Mouse (Mus musculus) spleen, postnatal 14 days (tissue): ENCODE results near the gene Sh3pxd2a.

Experiments used
- DNase-seq, 2 experiments: peaks; one replicate each; pipeline ENCODE4 v3.0.0; 2021 to 2022; ENCODE audit warnings: low spot score in 2 of 2

The Sh3pxd2a gene

DNA sequence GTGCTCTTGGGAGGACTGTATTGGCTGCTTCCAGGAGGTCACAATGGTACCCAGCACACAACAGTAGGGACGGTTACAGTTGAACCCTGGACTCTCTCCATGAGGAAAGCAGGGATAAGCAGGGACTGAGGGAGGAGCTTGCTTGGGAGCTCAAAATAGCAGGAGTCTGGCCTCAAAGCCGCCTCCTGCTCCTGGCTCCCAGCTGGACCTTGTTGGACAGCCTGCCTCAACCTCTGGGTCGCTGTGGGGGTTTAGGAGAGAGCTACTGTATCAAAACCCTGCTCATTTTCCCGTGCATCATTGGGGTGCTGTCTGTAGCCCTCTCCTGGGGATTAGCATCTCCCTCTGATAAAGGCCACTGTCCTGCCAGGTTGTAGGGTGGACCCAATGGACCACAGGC is 184.8 kb downstream of the Sh3pxd2a start:
- DNase-seq = no peak

DNA sequence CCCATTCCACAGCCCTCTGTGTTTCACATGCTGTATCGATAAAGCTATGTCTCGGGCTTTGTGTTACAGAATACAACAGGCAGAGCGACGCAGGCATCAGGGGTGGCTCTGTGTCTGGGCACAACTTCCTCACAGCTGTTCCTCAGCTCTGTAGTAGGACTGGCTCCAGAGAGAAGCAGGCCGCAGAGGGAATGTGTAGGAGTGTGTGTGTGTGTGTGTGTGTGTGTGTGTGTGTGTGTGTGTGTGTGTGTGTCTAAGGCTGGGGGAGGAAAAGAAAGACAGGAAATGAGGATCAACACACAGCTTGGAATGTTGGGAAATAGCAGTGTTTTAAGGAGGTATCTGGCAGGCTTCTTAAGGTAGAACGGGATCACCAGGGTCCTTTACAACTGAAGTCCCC is 187.5 kb downstream of the Sh3pxd2a start:
- no peak for DNase-seq

DNA sequence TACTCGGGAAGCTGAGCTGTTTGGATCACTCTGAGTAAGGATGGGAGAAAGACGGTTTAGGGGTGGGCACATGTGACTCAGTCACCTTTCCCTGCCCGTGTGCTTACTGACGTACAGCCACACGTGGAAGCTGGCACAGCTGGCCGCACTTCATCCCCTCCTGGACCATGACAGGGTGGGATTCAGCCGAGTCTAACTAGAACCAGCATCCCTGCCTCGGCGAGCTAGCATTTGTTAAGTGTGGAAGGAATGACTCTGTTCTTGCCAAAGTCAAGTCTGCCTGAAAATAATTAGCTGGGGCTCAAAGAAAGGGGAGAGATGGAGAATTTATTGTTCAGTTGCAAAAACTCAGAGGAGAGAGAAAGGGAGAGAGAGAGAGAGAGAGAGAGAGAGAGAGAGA is 193.7 kb downstream of the Sh3pxd2a start:
- DNase-seq = no peak

DNA sequence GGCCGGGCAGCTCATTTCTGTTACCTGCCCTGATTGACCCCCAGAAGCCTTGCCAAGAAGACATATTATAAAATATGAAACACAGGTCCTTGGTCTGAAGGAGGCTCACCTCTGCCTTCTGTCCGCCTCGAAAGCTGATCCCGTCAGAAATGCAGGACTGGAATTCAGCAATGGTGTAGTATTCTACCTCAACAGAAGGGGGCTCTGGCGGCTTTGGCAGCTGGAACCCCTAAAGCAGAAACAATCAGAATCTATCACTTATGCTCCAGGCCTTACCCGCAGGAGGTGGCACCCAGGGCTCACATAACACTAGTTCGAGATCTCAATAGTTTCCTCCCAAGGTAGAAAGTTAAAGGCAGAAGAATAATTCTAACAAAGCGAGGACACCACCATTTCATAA is 194.5 kb downstream of the Sh3pxd2a start:
- no peak for DNase-seq

DNA sequence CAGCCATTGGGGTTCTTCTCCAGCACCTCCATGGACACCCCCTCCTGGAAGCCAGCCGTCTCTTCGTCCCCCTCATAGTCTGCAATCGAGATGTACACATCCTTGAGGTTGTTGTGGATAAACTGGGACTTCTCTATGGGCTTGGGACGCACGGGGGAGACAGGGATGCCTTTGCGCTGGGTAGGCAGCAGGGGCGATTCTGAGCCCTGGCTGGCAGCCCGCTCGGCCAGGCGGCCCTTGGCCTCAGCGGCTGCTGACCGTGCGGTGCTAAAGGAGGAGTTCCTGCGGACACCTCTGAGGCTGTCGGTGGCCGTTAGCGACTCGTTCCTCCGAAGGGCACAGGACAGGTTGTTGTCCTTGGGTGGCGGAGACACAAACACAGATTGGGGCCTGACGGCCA is 197.1 kb downstream of the Sh3pxd2a start:
- no peak for DNase-seq

DNA sequence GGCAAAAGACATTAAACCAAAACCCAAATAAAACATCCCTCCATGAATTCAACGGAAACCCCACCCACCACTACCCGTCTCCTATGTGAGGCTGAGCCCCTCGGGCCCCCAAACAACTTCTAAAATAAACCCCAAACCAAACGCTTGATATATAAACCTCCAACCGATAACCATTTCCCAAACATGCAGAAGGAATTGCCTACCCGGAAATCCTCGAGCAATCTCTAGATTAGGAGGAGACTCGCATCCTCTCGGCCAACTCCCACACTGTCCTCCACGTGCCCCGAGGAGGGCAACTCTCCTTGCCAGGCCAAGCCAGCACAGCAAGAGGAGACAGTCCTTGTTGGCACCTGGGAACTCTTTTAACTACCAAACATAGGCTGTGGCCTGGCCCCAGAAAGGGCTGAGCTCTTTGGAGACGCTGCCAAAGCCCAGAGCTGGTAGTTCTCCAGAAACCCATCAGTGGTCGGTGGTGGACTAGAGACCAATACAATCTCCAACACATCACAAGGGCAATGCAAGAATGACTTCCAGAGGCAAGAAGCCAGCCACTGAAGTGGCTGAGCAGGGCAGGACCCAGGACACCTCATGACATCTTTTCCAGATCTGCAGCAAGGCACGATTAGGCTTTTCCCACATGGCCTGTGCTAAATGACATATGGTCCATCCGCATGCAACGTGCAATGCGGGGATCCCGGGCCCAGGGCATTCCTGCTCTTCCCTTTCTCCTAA is 198.0 kb downstream of the Sh3pxd2a start:
- DNase-seq = no peak

DNA sequence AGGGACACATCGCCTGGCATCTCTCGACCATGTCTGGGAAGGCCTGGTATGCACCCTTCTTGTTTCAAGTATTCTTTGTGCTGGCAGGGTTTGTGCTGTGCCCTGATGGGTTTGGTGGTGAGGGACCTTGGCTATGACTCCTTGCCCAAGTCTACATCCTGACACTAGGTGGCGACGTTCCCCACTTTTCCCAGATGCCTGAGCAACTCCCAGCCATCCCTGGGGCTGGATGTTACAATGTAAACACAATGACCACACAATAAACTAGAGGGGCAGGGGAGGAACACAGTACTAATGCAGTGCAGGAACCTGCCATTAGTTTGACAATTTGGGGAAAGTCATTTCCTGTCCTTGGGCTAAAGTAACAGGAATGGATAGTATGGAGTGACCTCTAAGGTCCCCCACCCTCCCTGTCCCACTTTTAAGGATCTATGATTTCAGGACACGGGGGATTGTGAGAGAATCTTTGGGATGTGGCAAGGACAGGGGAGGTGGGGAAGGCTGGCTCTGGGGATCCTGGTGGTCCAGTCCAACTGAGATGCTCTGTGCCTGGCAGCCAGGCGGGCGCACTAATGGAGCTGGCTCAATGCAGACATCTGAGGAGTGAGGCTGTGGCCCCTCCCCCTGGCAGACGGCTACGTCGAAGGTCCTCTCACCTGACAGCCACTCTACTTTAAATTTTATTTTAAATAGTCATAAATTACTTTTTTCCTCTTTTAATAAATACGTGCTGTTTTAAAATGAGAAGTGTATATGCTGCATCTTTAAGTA is 199.7 kb downstream of the Sh3pxd2a start:
- peak in 1 of 2 experiments; percentile 16 for DNase-seq

DNA sequence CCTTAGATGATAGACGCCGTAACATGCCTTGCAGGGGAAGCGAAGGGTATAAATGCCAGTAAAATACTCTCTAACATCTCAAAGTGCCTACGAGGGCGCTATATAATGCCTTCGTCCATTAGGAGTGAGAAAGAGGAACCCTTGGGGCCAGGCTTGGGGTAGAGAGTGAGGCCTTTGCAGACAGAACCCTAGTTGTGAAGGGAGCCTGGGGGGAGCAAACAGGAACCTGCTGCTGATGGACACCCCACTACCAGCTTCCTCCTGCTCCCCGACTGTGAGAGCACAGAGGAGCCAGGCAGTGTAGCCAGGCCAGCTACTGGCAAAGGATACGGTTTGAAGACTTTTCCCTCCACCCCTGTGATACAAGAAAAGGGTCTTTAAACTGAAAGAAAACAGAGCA is 200.6 kb downstream of the Sh3pxd2a start:
- no peak for DNase-seq

DNA sequence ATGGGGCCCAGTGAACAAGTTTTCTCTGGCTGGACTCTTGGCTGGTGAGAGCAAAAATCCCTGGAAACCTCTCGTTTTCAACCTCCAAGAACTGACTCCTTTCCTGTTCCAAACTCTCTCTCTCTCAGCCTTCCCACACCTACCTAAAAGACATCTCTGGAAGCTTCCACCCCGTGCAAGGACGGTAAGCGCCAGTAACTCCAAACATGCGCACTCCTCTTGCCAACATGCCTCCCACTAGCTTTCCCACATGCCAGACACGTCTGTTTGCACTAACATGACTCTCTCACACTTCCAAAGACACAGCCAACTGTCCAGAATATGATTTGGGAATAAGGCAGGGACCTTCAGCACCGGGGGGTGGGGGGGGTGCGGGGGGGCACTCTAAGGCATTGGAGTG is 203.0 kb downstream of the Sh3pxd2a start:
- DNase-seq = no peak

DNA sequence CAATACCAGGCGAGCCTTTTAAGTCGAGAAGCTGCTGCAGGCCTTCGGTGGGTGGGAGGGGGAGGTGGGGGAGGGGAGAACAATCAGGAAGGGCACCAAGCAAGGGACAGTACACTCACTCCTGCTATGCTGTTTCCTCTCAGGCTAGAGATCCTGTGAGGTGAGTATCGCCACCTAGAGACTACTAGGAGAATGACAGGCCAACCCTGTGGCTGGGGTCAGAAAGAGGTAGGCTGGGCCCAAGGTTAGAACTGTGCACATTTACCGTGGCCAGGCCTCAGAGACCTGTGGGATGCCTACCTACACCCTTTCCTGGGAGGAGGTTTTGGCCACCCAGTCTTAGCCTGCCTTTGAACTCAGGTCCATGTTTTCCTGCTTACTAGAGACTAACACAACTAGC is 204.6 kb downstream of the Sh3pxd2a start:
- DNase-seq = peak in 1 of 2 experiments; percentile 19

DNA sequence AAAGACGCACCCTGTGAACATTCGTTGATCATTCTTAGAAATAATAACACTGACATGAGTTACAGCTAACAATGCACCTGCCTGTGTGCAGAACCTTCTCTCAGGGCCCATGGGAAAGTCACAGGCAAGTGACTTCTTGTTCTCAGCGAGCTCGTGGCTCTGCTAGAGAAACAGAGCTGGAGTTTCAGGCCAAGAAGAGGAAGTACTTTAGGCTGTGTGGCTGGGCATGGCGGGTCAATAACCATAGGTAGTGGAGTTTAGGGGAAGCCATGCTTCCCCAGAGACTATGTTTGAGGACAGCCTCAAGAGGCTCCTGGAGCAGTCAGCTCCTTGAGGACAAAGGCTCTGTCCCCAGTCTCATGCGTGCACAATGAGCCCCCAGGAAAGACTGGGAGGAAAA is 208.3 kb downstream of the Sh3pxd2a start:
- no peak for DNase-seq

DNA sequence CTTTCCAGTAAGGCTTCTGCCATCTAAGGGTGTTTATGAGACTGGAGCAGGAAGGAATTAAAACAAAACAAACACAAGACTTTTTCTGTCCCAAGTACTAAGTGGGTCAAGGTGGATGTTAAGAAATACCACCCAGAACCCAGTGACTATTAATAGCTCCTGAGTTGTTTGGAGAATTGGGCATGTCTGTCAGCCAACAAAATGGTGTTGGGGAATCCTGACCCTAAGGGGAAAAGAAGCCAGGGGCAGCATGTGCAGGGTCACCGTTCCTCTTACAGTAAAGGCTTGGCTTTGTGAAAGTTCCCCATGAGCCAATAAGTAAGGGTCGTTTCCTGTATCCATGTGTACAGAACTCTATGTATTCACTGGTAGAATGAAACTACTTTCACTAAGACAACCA is 209.2 kb downstream of the Sh3pxd2a start:
- DNase-seq = no peak

DNA sequence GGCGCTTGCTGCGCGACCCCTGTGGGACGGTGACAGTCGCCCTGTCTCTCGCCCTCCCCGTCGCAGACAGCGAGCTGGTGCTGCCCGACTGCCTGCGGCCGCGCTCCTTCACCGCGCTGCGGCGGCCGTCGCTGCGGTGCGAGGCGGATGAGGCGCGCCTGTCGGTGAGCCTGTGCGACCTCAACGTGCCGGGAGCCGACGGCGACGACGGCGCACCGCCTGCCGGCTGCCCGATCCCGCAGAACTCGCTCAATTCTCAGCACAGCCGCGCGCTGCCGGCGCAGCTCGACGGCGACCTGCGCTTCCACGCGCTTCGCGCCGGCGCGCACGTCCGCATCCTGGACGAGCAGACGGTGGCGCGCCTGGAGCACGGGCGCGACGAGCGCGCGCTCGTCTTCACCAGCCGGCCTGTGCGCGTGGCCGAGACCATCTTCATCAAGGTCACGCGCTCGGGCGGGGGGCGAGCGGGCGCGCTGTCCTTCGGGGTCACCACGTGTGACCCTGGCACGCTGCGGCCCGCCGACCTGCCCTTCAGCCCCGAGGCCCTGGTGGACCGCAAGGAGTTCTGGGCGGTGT is 211.1 kb downstream of the Sh3pxd2a start:
- no peak for DNase-seq

DNA sequence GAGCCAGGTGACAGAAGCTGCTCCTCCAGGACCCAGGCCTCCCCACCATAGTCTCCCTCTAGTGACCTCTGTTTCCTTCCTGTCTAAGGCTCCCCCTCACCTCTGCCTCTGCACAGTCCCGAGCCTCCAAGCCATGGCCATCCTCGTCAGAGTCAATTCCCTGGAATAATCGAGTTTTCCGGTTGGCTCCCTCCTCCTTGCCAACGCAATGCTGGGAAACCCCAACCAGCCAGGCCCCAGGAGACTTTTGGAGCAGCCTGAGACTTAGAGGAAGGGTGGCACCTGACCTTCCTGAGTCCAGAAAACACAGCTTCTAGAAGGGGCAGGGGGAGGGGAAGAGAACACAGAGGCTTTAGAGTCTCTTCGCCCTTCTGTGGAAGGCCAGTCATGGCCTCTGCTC is 213.3 kb downstream of the Sh3pxd2a start:
- DNase-seq = no peak

DNA sequence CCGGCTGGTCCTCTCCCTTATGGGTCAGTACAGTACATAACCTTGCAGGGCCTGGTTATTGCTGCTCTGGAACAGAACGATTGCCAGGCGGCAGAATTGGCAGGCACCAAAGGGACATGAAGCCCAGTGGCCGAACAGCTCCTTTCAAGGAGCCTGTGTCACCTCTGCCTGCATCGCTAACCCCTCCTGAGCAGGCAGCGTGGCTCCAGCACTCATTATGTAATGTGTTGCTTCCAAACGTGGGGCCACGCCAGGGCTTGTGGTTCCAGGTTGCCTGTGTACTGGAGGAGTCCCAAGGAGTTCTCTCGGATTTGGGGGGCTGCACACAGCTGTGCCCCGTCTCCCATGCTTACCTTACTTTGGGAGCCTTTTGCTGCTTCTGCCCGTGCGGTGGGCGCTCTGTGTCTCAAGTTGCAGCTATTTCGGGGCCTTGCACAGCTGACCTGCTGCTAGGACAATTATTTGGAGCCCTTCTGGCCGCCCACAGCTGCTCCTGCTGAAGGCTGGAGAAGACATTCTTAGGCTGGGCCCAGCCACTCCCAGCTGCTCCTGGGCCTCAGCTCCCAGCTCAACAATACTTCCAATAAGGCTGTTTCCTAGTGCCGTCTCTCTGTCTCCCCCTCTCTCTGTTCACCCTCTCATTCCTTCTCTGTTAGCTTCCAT is 215.2 kb downstream of the Sh3pxd2a start:
- no peak for DNase-seq

DNA sequence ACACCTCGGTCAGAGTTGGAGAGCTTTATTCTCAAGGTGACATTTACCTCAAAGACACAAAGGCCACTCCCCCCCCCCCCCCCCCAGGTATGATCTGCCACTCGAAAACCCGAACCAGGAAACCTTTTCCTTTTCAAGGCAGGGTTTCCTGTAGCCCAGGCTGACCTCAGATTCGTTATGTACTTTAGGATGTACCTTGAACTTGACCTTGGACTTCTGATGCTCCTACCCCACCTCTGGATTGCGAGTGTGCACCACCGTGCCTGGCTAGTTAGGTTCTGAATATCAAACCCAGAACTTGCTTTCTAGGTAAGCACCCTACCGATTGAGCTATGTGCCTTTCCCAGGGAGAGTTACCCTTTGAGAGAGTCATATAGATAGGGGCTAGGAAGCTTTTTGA is 215.9 kb downstream of the Sh3pxd2a start:
- no peak for DNase-seq

DNA sequence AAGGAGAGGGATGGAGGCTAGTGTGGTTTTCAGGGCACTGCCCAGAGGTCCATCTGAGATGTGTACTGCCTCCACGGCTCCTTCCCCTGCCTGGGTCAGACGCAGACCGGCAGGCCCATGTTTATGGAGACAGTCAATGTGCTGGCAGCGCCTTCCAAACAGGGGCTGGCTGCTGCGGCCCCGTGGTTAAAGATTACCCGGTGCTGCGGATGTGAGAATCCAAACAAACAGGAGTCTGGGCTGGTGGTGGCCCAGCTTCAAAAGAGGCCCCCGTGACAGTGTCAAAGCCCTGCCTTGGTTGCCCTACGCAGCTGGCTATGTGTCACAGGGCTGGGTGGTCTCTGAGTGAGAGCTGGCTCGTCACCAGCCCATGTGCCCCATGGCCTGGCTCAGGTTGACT is 216.4 kb downstream of the Sh3pxd2a start:
- no peak for DNase-seq

DNA sequence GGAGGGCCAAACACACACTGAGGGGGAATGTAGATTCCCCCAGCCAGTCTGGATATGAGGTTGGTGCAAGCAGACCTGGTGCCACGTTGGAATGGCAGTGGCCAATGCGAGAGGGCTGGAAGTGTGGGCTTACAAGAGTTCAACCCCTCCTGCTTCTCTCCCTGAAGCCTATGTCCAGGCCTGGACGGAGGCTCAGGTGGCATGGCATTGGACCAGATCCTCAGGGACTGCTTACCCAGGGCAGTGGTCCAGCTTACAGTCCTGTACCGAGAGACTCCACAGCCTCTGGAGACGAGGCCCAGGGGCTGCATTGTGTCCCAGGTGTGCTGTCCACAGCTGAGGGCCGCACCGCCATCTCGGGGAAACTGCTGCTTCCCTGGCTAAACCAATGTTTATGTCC is 218.7 kb downstream of the Sh3pxd2a start:
- no peak for DNase-seq

DNA sequence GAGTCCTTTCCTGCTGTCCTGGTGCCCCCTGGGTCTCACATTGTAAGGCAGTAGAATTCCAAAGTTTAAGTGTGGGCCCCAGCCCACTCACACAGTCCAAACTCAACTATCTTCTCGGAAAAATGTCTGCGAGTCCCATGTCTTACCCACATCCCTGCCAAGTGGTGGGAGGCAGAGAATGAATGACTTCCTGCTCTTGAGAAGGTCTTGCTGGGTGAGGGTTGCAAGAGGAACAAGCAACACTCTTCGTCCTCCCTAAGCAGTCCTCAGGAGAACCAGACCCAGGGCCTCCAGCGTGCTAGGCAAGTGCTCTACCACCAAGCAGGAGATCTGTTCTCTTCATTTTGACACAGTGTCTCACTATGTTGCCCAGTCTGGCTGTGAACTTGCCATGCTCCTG is 222.0 kb downstream of the Sh3pxd2a start:
- DNase-seq = no peak

DNA sequence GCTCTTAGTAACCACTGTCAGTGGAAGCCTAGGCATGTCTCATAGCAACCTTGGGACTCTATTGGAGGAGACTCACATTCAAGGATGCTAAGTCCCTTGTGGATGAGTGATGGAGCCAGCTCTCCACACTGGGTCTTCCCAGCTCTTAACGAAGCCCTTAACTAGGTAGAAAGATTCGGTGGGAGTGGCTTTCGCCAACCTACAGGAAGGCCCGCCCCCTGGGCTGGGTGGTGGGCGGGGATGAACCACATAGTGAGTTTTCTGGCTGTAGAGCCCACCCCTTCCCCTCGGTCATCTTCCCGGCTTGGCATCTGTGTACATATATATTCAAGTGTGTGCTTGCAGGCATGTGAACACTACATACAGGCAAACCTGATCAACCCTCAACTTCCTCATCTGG is 223.2 kb downstream of the Sh3pxd2a start:
- DNase-seq = no peak

DNA sequence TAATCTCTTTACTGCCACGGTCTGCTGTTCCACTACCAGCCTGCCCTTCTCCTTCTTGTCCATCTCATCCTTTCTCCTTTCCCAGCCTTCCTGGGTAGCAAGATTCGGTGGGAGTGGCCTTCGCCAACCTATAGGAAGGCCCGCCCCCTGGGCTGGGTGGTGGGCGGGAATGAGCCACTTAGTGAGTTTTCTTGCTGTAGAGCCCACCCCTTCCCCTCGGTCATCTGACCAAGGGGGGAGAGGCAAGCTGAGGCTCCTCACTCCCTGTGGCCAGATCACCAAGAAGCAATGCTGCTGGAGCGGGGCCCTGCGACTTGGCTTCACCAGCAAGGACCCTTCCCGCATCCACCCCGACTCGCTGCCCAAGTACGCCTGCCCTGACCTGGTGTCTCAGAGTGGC is 224.1 kb downstream of the Sh3pxd2a start:
- no peak for DNase-seq

DNA sequence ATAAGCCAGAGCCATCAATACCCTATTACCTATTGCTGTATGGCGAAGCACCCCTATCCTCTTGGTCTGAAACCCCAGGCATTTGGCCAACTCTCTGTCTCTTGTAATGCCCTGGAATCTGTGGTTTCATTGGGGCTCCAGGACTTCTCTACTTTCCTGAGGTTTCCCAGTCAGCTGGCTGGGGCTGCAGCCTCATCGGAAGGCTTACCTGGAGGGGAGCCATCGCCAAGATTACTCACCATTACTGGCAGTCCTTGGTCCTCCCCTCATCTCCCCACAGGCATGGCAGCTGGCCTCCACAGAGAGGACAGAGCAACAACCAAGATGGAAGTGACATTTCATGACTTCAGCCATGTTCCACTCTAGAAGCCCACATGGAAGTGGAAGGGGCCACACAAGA is 231.1 kb downstream of the Sh3pxd2a start:
- no peak for DNase-seq
